ENCODE assay signal across 8 mouse cellular contexts in genomic region chr6:22288737-22289460, GRCm38 (mm10). TPM values are rescaled to one million over a fixed set of nuclear protein-coding genes. Genes with fewer than 3 reads are reported as not detected.
DNase-seq lines count a peak whose midpoint lies in the region; ATAC-seq and TF ChIP-seq lines count a peak whose summit lies in the region.

No protein-coding gene starts in this region.

- peaks cover 7 to 33% of the 10 kb centered on the region in 2 experiments; a peak in 3 of 4 replicates for H3K4me1 ChIP-seq in CH12.LX (ENCODE audit: control insufficient read depth in 1 of 2, insufficient read depth in 2 of 2)
- H3K4me1 ChIP-seq in liver, embryonic 11.5 days (replicated peaks; ENCODE audit: control insufficient read depth, insufficient read depth, low read length) = 0 out of 2 replicates have a peak, but pooled peaks cover 4% of the 10 kb centered on the region

- 3% methylated on average over 38 of the region's 38 CpGs for WGBS in liver, embryonic 11.5 days

- peak in 1 of 2 experiments; percentile 61; a peak in 2 of 4 replicates for TF ChIP-seq CTCF in CH12.LX (conservative IDR thresholded peaks at IDR 0.05 in 1 of 2, IDR thresholded peaks at IDR 0.05 in 1 of 2; ENCODE audit: low read depth in 2 of 2, low read length in 2 of 2)

- no peak for TF ChIP-seq EP300 in CH12.LX (IDR thresholded peaks at IDR 0.05; ENCODE audit: low read length)

- no peak for TF ChIP-seq POLR2A in CH12.LX (IDR thresholded peaks at IDR 0.05; ENCODE audit: low read depth, low read length)

- H3K4me3 ChIP-seq in CH12.LX (replicated peaks in 1 of 3; ENCODE audit: low read depth in 2 of 3, low read length in 2 of 3, poor library complexity in 1 of 3) = peak overlapping the region; percentile 73 to 94 (median 80)
- H3K4me3 ChIP-seq in liver, embryonic 11.5 days (ENCODE audit: low read depth, low read length) = peak overlapping the region; percentile 39

- dilution Hi-C loops in CH12.LX (cut with MboI; ENCODE audit: extremely low pct_ligation_motif_present, extremely low pct_unique_long_range_greater_than_20kb, low sequenced_read_pairs) = no loop called here

- DNase-seq in gastrocnemius, postnatal 10 days = peak; percentile 21
- DNase-seq in gastrocnemius, postnatal 36 days = no peak
- peak; percentile 49 for DNase-seq in CH12.LX (ENCODE audit: extremely low read depth)
- peak; percentile 73 for DNase-seq in embryo, embryonic 11 days
- no peak for DNase-seq in liver, embryonic 11.5 days (ENCODE audit: low spot score)
- DNase-seq in neural tube, embryonic 10.5 days (ENCODE audit: extremely low spot score, low spot score) = peak; percentile 70

- H3K27me3 ChIP-seq in CH12.LX (replicated peaks) = no peaks in the 10 kb centered on the region
- peaks cover 38% of the 10 kb centered on the region for H3K27me3 ChIP-seq in liver, embryonic 11.5 days (replicated peaks; ENCODE audit: control insufficient read depth, insufficient read depth, low read length)

- H3K9ac ChIP-seq in CH12.LX (ENCODE audit: insufficient read depth, low read depth) = peak overlapping the region; percentile 78
- no peak overlapping the region for H3K9ac ChIP-seq in liver, embryonic 11.5 days (ENCODE audit: low read depth, low read length)

- intact Hi-C loops in gastrocnemius, postnatal 36 days (cut with DNase I) = no loop called here

- peak overlapping the region; percentile 93 for H3K27ac ChIP-seq in CH12.LX (ENCODE audit: insufficient read depth, low read depth)
- no peak overlapping the region for H3K27ac ChIP-seq in liver, embryonic 11.5 days (ENCODE audit: low read depth, low read length)

- peak; percentile 41 for TF ChIP-seq RAD21 in CH12.LX (IDR thresholded peaks at IDR 0.05; ENCODE audit: low read depth, low read length)

- in situ Hi-C loops in CH12.LX (cut with MboI; ENCODE audit: low pct_ligation_motif_present, low pct_unique_long_range_greater_than_20kb, low sequenced_read_pairs) = loop anchor here (10.0 kb wide), 1 partner anchor 154 kb away; no protein-coding TSS in a partner anchor

- ATAC-seq in hematopoietic stem cell, adult 5-6 weeks (replicated peaks in 1 of 2; ENCODE audit: insufficient read depth in 1 of 2, low FRiP score in 2 of 2, low TSS enrichment in 1 of 2, low read depth in 1 of 2, poor library complexity in 2 of 2, severe bottlenecking in 2 of 2) = peak; percentile 73 to 85
- 0 out of 2 replicates have a peak, but pooled peaks have one; percentile 31 for ATAC-seq in liver, embryonic 11.5 days (replicated peaks; ENCODE audit: low FRiP score)
- no peak for ATAC-seq in activated CD4-positive, CD25-positive, alpha-beta regulatory T cell, adult 4 months

- H3K4me2 ChIP-seq in CH12.LX (ENCODE audit: insufficient read depth, low read depth, poor library complexity, severe bottlenecking) = peak overlapping the region; percentile 41
- peak overlapping the region; percentile 67 for H3K4me2 ChIP-seq in liver, embryonic 11.5 days

- peaks cover 36% of the 10 kb centered on the region for H3K79me2 ChIP-seq in CH12.LX (replicated peaks; ENCODE audit: control insufficient read depth, extremely low read depth, insufficient read depth, poor library complexity, severe bottlenecking)

- no peaks in the 10 kb centered on the region for H3K9me3 ChIP-seq in CH12.LX (replicated peaks; ENCODE audit: low read length)
- no peaks in the 10 kb centered on the region for H3K9me3 ChIP-seq in liver, embryonic 11.5 days (ENCODE audit: control insufficient read depth, low read length)

- peaks cover 5 to 16% of the 10 kb centered on the region in 2 experiments for H3K36me3 ChIP-seq in CH12.LX (replicated peaks in 1 of 2; ENCODE audit: control insufficient read depth in 1 of 2, insufficient read depth in 1 of 2, low read length in 1 of 2)
- H3K36me3 ChIP-seq in liver, embryonic 11.5 days (ENCODE audit: control insufficient read depth, insufficient read depth, low read length) = no peaks in the 10 kb centered on the region

TF ChIP-seq in CH12.LX, 34 proteins besides CTCF, POLR2A, EP300 and RAD21:
- TF ChIP-seq ETS1 (conservative IDR thresholded peaks at IDR 0.05; ENCODE audit: low read depth, low read length) (no peak), MAFK (IDR thresholded peaks at IDR 0.05; ENCODE audit: insufficient replicate concordance, low read length) (no peak), CHD2 (IDR thresholded peaks at IDR 0.05; ENCODE audit: low read length) (peak; percentile 32; the same call in 1 of the 2 replicates), MEF2A (IDR thresholded peaks at IDR 0.05; ENCODE audit: borderline replicate concordance, low read depth, low read length) (peak; percentile 43; the same call in 1 of the 2 replicates), USF1 (IDR thresholded peaks at IDR 0.05; ENCODE audit: low read depth, low read length) (no peak), RCOR1 (conservative IDR thresholded peaks at IDR 0.05; ENCODE audit: low read depth, low read length) (no peak), SMC3 (IDR thresholded peaks at IDR 0.05; ENCODE audit: low read depth, low read length) (peak; percentile 60), E2F4 (IDR thresholded peaks at IDR 0.05; ENCODE audit: insufficient replicate concordance, low read depth, low read length) (no peak), ZMIZ1 (IDR thresholded peaks at IDR 0.05; ENCODE audit: low read depth, low read length) (no peak), TCF12 (IDR thresholded peaks at IDR 0.05; ENCODE audit: low read depth, low read length) (peak; percentile 51; the same call in 1 of the 2 replicates), MYC (IDR thresholded peaks at IDR 0.05; ENCODE audit: low read depth, low read length) (0 out of 2 replicates have a peak, but pooled peaks have one; percentile 25), CHD1 (IDR thresholded peaks at IDR 0.05; ENCODE audit: low read depth, low read length) (0 out of 2 replicates have a peak, but pooled peaks have one; percentile 10), MAX (IDR thresholded peaks at IDR 0.05; ENCODE audit: low read length) (peak; percentile 45; the same call in 1 of the 2 replicates), HCFC1 (IDR thresholded peaks at IDR 0.05; ENCODE audit: low read depth, low read length) (peak; percentile 35; the same call in 1 of the 2 replicates), KAT2A (IDR thresholded peaks at IDR 0.05; ENCODE audit: insufficient replicate concordance, low read length) (no peak), BHLHE40 (IDR thresholded peaks at IDR 0.05; ENCODE audit: low read depth, low read length) (no peak), NELFE (IDR thresholded peaks at IDR 0.05; ENCODE audit: low read depth, low read length) (peak; percentile 39; the same call in 1 of the 2 replicates), ELF1 (IDR thresholded peaks at IDR 0.05; ENCODE audit: low read depth, low read length) (no peak)

RNA-seq across cellular contexts. Expression of gene Wnt16, which starts 0.9 kb away (rescaled TPM):
- 1 to 10 TPM; 1.9 to 3.3 TPM for total RNA-seq in gastrocnemius, postnatal 10 days (2021)
- 1 to 10 TPM; 2.4 to 3.2 TPM for total RNA-seq in gastrocnemius, postnatal 36 days (2021)
- total RNA-seq in CH12.LX (2012; rRNA removed) (47.4 and 71.1 TPM in 2 replicates), CH12.LX (2014; rRNA removed) (10.9 and 11.2 TPM in 2 replicates)
- 14.4 and 15.9 TPM in 2 replicates for polyA plus RNA-seq in CH12.LX (2012; ENCODE audit: insufficient read length, low read depth)
- not detected in 2 replicates for total RNA-seq in hematopoietic stem cell, adult 5-6 weeks (2017)
- 0.29 TPM in 1 of 2 replicates, not detected in the other for polyA plus RNA-seq in liver, embryonic 11.5 days (2014; fragmentation: Nextera tagmentation; extraction: Ambion mirVana)
- polyA plus RNA-seq in activated CD4-positive, CD25-positive, alpha-beta regulatory T cell, adult 4 months (2017; shearing (Covaris generic)) = under 1 TPM in 1 of 2 experiments, not detected in 1; 0.49 TPM

Comparison
In these comparisons a context has a peak if more than half of its experiments do, and no peak if none do; other contexts are left out.
1. DNase-seq: peak in gastrocnemius, postnatal 10 days (single experiment), CH12.LX (single experiment), embryo, embryonic 11 days (single experiment) and neural tube, embryonic 10.5 days (single experiment); none in gastrocnemius, postnatal 36 days (0 of 2) and liver, embryonic 11.5 days (single experiment).